Mouse (Mus musculus) megakaryocyte, embryonic 14.5 days (primary cell): ENCODE measurements around the gene Caskin2.

ENCODE experiments used
- FLI1 ChIP-seq: IDR thresholded peaks from 2 replicates; pipeline ENCODE4 v1.6.1; 2012; ENCODE audit warnings: low read length, inconsistent platforms, mixed read lengths
- GATA1 ChIP-seq: IDR thresholded peaks from 3 replicates; pipeline ENCODE4 v1.6.1; 2012; ENCODE audit warnings: mixed read lengths, low read length, inconsistent platforms, borderline replicate concordance

DNA sequence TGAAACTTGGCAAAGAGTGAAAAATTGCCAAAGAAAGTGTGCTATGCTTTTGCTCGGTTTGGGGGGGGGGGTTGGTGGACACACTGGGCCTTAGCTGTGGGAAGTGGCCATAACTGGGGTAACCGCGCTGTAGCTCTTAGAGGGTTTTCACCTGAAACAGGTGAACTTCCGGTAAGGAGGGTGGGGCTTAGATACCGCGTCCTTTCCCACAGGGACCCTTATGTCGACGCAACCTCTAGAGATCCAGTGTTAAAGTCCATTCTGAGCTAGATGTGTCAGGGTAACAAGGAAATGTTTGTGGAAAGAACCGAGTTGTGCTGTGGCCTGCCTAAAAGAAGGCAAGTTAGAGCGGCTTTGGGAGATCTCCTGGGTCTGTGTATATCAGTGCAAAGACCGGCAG, 11.4 kb upstream of the Caskin2 start:
- TF ChIP-seq GATA1 (no peak), FLI1 (no peak)
